Mouse (Mus musculus): ENCODE data around the gene Sipa1l3. TPM values are rescaled to one million over a fixed set of nuclear protein-coding genes. Genes with fewer than 3 reads are reported as not detected.

Gene Sipa1l3
- polyA plus RNA-seq, 1 experiment from 2014 or later: 20.7 TPM

DNA sequence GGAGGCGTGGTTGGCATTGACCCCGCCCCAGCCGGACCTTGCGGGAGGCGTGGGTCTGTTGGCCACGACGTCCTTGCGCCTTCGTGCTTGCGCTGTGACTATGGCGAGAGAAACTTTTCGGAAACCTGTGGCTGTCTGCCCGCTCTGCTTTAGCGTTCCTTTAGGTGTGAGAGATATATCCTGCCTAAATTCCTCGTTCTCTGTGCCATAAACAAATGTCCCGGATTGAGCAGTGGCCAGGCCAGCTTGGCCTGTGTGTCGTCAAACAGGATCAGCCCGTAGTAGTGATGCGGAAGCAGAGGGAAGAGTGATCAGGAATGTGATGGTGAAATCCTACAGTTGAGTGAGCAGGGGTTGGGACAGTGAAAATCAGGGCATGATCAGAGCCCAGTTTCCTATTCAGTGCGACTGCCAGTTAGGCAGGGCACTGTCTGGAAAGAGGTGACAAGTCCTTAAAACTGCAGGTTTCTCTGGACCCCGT is 236.3 kb downstream of the Sipa1l3 start:
- peaks cover 20% of the 10 kb centered on the region for H3K4me1 ChIP-seq
- peaks cover 38% of the 10 kb centered on the region for H3K27me3 ChIP-seq (replicated peaks)
- H3K9ac ChIP-seq (replicated peaks): peak overlapping the region; percentile 57; the same call in 1 of the 2 replicates
- H3K4me3 ChIP-seq (replicated peaks): peak overlapping the region; percentile 58
- no peaks in the 10 kb centered on the region for H3K9me3 ChIP-seq (replicated peaks)
- 11% methylated on average over 21 of the region's 21 CpGs for WGBS
- ATAC-seq (ENCODE audit: low FRiP score): peak; percentile 10; the same call in 1 of the 2 replicates
- H3K27ac ChIP-seq (replicated peaks): no peak overlapping the region
- H3K36me3 ChIP-seq: no peaks in the 10 kb centered on the region
- H3K4me2 ChIP-seq: peak overlapping the region; percentile 96

DNA sequence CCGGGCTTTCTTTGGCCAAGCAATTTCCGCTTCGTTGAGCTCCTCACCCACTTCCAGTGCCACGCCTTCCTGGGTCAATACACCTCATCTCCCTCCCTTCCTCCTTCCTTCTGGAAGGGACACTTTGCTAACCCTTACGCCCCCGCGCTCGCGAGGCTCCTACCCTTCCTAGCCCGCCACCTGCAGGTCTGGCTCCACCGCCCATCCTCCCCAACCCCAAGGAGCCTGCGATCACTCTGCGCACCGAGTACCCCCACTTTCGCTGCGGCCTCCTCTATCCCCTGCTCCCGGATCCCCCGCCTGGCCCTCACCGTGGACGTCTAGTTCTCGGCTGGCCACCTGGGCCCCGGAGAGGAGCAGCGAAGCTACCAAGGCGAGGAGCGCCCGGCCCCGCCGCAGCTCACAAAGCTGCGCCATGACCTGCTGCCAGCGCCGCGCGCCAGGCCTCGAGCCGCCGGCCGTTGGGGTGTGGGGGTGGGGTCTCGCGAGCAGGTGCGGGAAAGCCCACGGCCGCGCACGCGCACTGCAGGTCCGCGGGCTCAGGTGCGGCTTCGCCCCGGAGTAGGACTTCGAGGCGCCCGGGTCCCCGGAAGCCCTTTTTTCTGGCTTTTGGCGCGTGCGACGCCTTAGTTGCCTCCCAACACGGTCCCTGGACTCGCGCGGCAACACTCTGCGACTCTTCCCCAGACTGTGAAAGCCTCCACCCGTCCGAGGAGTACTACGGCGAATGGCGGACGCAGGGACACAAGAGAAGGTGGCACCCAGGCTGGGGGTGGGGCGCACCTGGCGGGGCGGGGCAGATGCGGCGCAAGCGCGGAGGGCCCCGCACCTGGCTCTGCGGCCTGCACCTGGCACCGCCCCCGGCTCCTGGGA is 237.0 kb downstream of the Sipa1l3 start, which contains the start of gene Spint2:
TSS of gene Spint2 (minus strand) at position 712 of the 873 bp plus-strand sequence.
- H3K9me3 ChIP-seq (replicated peaks): no peaks in the 10 kb centered on the region
- H3K27me3 ChIP-seq (replicated peaks): peaks cover 36% of the 10 kb centered on the region
- under 1% methylated on average over 80 of the region's 80 CpGs for WGBS
- H3K9ac ChIP-seq (replicated peaks): peak within 1 kb of the TSS; percentile 57
- no peak within 1 kb of the TSS for H3K27ac ChIP-seq (replicated peaks)
- H3K36me3 ChIP-seq: no peaks in the 10 kb centered on the region
- H3K4me3 ChIP-seq (replicated peaks): peak within 1 kb of the TSS; percentile 58
- peak; percentile 88 for ATAC-seq (ENCODE audit: low FRiP score)
- peak within 1 kb of the TSS; percentile 96 for H3K4me2 ChIP-seq
- peaks cover 20% of the 10 kb centered on the region for H3K4me1 ChIP-seq

DNA sequence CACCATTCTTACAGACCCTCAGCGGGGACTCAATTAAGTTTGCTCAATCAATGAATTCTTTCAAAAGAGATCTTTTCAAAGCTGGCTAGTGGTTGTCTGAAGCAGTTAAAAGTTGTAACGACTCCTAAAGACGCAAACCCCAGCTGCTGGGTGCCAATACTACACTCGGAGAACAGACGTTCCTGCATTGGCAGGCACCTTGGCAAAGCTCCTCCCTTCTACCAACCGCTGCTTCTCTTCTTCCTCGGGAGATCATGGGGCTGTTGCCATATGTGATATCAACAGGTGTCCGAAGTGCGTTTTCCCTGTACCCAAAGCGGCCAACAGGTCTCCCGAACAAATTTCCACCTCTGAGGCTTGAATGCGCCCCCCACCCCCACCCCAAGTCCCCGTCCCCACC is 237.6 kb downstream of the Sipa1l3 start:
- Histone ChIP-seq H3K9ac (replicated peaks) (peak overlapping the region; percentile 57; the same call in 1 of the 2 replicates), H3K4me3 (replicated peaks) (peak overlapping the region; percentile 58), H3K9me3 (replicated peaks) (no peaks in the 10 kb centered on the region), H3K36me3 (no peaks in the 10 kb centered on the region), H3K4me1 (peaks cover 20% of the 10 kb centered on the region), H3K27me3 (replicated peaks) (peaks cover 36% of the 10 kb centered on the region), H3K27ac (replicated peaks) (no peak overlapping the region), H3K4me2 (peak overlapping the region; percentile 96)
- ATAC-seq (ENCODE audit: low FRiP score): peak; percentile 4; the same call in 1 of the 2 replicates
- WGBS: 8% methylated on average over 13 of the region's 13 CpGs

DNA sequence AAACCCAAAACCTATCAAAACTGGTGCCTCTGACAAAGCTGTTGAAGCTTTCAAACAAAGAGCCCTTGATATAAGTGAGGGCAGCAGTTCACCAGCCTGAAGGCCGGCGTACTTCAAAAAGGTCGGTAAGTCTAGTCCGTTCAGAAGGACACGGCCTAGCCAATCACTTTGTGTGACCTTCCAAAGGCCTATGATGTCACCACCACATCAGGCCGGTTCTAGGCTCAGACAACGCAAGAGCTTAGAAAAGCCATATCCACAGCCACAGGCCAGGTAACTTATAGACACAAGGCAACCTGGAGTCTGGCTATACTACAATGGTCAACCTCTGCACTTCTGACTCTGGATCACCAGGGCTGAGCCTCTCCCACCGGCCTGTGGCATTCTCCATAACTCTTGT is 238.5 kb downstream of the Sipa1l3 start:
- H3K4me1 ChIP-seq: peaks cover 20% of the 10 kb centered on the region
- H3K4me2 ChIP-seq: peak overlapping the region; percentile 96; the same call in 1 of the 2 replicates
- H3K9me3 ChIP-seq (replicated peaks): no peaks in the 10 kb centered on the region
- no peaks in the 10 kb centered on the region for H3K36me3 ChIP-seq
- 91% methylated on average over 8 of the region's 8 CpGs for WGBS
- no peak overlapping the region for H3K9ac ChIP-seq (replicated peaks)
- H3K4me3 ChIP-seq (replicated peaks): no peak overlapping the region
- no peak overlapping the region for H3K27ac ChIP-seq (replicated peaks)
- no peak for ATAC-seq (ENCODE audit: low FRiP score)
- peaks cover 32% of the 10 kb centered on the region for H3K27me3 ChIP-seq (replicated peaks)

DNA sequence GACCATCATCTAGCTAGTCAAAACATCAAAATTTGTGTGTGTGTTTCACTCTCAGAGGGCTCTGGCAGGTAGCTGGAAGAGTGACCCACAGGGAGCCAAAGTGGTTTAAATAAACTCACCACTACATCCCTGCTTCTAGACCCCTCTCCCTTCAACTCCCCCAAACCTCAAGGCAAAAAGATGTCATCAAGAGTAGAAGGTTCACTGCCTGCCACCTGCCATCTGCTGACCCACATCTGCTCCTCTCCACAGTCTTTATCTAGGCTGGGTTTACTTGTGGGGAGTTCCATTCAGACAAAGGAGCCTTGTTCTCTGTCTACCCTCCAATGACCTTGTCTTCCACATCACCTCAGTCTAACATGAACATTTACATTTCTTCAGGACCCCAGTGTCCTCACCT is 239.2 kb downstream of the Sipa1l3 start:
- Histone ChIP-seq H3K36me3 (no peaks in the 10 kb centered on the region), H3K4me3 (replicated peaks) (no peak overlapping the region), H3K27me3 (replicated peaks) (peaks cover 32% of the 10 kb centered on the region), H3K27ac (replicated peaks) (no peak overlapping the region), H3K4me1 (peaks cover 20% of the 10 kb centered on the region), H3K4me2 (no peak overlapping the region), H3K9ac (replicated peaks) (no peak overlapping the region), H3K9me3 (replicated peaks) (no peaks in the 10 kb centered on the region)
- no peak for ATAC-seq (ENCODE audit: low FRiP score)

DNA sequence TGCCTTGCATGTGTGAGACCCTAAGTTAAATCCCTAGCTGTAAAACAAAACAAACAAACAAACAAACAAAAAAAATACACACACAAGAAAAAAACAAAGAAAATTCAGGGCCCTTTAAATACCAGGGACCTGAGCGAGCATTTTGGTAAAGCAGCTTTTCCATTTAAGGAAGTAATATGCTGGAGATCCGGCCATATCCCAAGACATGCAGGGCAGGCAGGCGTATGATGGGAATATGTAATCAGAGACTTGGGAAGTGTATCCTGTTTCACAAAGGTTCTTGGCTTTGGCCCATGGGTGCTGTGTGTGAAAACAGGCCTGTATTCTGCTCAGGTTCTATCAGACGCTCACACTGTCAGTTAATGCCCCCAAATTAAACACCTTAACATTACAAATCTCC is 240.9 kb downstream of the Sipa1l3 start:
- Histone ChIP-seq H3K4me1 (peaks cover 20% of the 10 kb centered on the region), H3K9me3 (replicated peaks) (no peaks in the 10 kb centered on the region), H3K4me2 (no peak overlapping the region), H3K36me3 (no peaks in the 10 kb centered on the region), H3K4me3 (replicated peaks) (no peak overlapping the region), H3K27me3 (replicated peaks) (peaks cover 24% of the 10 kb centered on the region), H3K9ac (replicated peaks) (no peak overlapping the region), H3K27ac (replicated peaks) (no peak overlapping the region)
- no peak for ATAC-seq (ENCODE audit: low FRiP score)
- WGBS: 87% methylated on average over 4 of the region's 4 CpGs

DNA sequence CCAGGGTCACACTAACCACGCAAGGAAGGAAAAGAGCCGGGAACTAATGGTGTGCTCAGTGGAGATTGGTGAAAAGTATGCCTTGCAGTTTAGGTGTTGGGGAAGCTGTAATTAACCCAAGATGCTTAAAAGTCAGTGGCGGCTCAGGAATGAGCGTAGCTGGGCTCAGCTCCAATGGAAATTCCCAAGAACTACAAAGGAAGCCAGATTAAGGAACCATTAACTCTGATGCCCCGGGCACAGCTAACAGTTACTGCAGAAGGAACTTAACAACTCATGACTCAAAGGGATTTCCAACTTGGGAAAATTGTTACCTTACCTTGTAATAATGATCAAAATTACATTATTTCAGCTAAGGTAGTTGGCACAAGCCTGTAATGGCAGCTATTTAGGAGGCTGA is 241.7 kb downstream of the Sipa1l3 start:
- no peak overlapping the region for H3K4me2 ChIP-seq
- no peak overlapping the region for H3K4me3 ChIP-seq (replicated peaks)
- no peaks in the 10 kb centered on the region for H3K9me3 ChIP-seq (replicated peaks)
- ATAC-seq (ENCODE audit: low FRiP score): no peak
- no peak overlapping the region for H3K27ac ChIP-seq (replicated peaks)
- peaks cover 13% of the 10 kb centered on the region for H3K4me1 ChIP-seq
- 76% methylated on average over 5 of the region's 5 CpGs for WGBS
- no peaks in the 10 kb centered on the region for H3K36me3 ChIP-seq
- H3K9ac ChIP-seq (replicated peaks): no peak overlapping the region
- peaks cover 16% of the 10 kb centered on the region for H3K27me3 ChIP-seq (replicated peaks)

DNA sequence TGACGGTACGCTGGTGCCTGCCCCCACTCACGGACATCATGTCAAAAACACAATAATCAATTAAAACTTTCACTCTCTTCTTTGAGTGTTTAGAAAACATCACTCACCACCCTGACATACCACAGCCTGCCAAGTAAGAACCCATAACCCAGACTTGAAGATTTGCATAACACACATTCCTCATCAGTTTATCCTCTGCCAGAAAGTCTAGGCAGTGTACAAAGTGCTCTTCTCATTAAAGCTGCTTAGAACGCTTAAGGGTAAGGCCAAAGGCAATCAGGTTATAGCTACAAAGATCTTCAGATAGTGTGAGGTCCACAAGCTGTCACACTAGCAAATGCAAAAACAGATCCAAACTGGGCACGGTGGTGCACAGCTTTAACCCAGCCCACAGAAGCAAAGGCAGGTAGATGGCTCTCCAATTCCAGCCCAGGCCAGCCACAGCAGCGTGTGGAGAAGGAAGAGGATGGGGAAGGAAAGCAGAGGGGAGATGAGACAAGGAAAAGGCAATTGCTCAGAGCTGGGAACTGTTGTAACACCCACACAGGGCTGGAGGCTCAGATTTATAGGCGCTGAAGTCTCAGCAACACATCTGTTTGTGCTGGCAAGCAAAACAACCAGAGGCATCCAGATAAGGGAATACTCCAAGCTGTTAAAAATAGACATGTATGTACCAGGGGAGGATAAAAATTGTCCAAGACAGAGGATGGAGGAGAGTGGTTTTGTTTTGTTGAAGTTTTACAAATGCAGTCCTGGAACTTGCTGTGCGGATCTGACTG is 246.6 kb downstream of the Sipa1l3 start:
- no peaks in the 10 kb centered on the region for H3K9me3 ChIP-seq (replicated peaks)
- H3K4me3 ChIP-seq (replicated peaks): no peak overlapping the region
- no peak overlapping the region for H3K4me2 ChIP-seq
- no peaks in the 10 kb centered on the region for H3K4me1 ChIP-seq
- ATAC-seq (ENCODE audit: low FRiP score): no peak
- no peak overlapping the region for H3K9ac ChIP-seq (replicated peaks)
- H3K36me3 ChIP-seq: no peaks in the 10 kb centered on the region
- no peak overlapping the region for H3K27ac ChIP-seq (replicated peaks)
- 84% methylated on average over 8 of the region's 8 CpGs for WGBS
- no peaks in the 10 kb centered on the region for H3K27me3 ChIP-seq (replicated peaks)

DNA sequence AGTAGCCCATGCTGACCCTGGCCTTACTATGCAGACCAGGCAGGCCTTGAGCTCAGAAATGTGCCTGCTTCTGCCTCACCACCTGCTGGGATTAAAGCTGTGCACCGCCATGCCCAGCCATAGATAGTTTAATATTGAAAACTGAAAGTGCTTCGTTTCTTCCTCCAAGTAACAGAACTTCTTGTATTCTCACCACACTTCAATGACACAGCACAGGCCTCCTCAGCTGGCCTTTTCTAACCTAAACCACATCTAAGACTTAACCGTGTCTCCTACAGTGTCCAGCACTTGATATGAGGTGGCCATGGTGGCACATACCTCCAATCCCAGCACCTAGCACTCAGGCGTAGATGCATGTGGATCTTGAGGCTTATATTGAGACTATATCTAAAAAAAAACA is 248.0 kb downstream of the Sipa1l3 start:
- no peaks in the 10 kb centered on the region for H3K36me3 ChIP-seq
- WGBS: 88% methylated on average over 4 of the region's 4 CpGs
- H3K9ac ChIP-seq (replicated peaks): no peak overlapping the region
- ATAC-seq (ENCODE audit: low FRiP score): no peak
- no peaks in the 10 kb centered on the region for H3K9me3 ChIP-seq (replicated peaks)
- no peaks in the 10 kb centered on the region for H3K4me1 ChIP-seq
- no peak overlapping the region for H3K27ac ChIP-seq (replicated peaks)
- no peak overlapping the region for H3K4me2 ChIP-seq
- H3K4me3 ChIP-seq (replicated peaks): no peak overlapping the region
- H3K27me3 ChIP-seq (replicated peaks): no peaks in the 10 kb centered on the region
